Mouse (Mus musculus): ENCODE measurements around the gene Glis1. TPM values are rescaled to one million over a fixed set of nuclear protein-coding genes. Genes with fewer than 3 reads are reported as not detected.

Gene Glis1
- polyA plus RNA-seq, 1 experiment from 2014 or later = 26.0 TPM

GRCm38 (mm10) chr4:107637670-107638069 is 203.3 kb downstream of the Glis1 start:
- no peak overlapping the region for H3K4me3 ChIP-seq
- H3K27me3 ChIP-seq = no peaks in the 10 kb centered on the region
- WGBS = 57% methylated on average over 3 of the region's 3 CpGs
- no peak for ATAC-seq (ENCODE audit: insufficient number of reproducible peaks, insufficient read depth, low FRiP score, low TSS enrichment)
- no peaks in the 10 kb centered on the region for H3K36me3 ChIP-seq
- H3K9me3 ChIP-seq = no peaks in the 10 kb centered on the region
- no peak overlapping the region for H3K4me2 ChIP-seq (replicated peaks)
- H3K4me1 ChIP-seq = peaks cover 10% of the 10 kb centered on the region; the same call in 1 of the 2 replicates
- H3K9ac ChIP-seq = no peak overlapping the region
- H3K27ac ChIP-seq = no peak overlapping the region

DNA sequence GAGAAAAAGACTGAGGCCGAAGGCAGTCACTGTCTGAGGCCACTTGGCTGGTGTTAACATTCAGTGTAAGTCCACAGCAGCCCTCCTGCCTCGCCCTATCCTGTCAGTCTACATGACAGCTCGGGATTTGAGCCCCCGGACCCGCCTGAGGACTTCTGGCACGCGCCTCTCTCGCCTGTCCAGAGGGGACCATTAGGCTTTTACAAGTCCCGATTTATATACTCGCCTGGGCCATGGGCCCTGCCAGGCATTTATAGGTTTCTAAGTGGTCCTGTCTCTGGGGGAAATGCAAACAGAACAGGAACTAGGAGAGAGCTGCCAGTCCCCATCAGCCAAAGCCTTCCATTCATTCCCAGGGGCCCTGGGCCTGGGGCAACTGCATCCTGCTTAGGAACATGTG is 203.9 kb downstream of the Glis1 start:
- Histone ChIP-seq H3K4me1 (peaks cover 4% of the 10 kb centered on the region; the same call in 1 of the 2 replicates), H3K36me3 (no peaks in the 10 kb centered on the region), H3K9me3 (no peaks in the 10 kb centered on the region), H3K4me3 (no peak overlapping the region), H3K4me2 (replicated peaks) (no peak overlapping the region), H3K9ac (no peak overlapping the region), H3K27ac (no peak overlapping the region), H3K27me3 (no peaks in the 10 kb centered on the region)
- ATAC-seq (ENCODE audit: insufficient number of reproducible peaks, insufficient read depth, low FRiP score, low TSS enrichment) = no peak
- 75% methylated on average over 10 of the region's 10 CpGs for WGBS

DNA sequence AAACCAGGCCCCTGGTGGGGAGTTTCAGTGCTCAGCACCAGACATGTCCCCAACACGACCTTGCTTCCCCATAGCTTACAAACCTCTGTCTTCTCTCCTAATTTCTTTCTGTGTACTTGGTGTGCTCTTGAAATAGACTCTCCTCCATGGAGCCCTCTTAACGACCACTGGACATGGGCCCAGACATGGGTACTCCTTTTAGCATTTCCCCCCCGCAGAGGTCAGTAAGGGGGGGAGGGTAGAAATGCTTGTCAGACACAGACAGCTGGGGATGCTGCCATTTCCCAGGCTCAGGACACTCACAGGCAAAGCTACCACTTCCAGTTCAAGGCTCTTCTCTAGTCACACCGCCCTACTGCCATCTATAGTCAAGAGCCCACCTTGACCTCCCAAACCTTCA is 207.2 kb downstream of the Glis1 start:
- H3K9ac ChIP-seq = no peak overlapping the region
- no peaks in the 10 kb centered on the region for H3K4me1 ChIP-seq
- H3K4me2 ChIP-seq (replicated peaks) = no peak overlapping the region
- H3K27ac ChIP-seq = no peak overlapping the region
- no peak for ATAC-seq (ENCODE audit: insufficient number of reproducible peaks, insufficient read depth, low FRiP score, low TSS enrichment)
- H3K4me3 ChIP-seq = no peak overlapping the region
- WGBS = 73% methylated on average over 4 of the region's 4 CpGs
- H3K9me3 ChIP-seq = no peaks in the 10 kb centered on the region
- H3K27me3 ChIP-seq = no peaks in the 10 kb centered on the region
- no peaks in the 10 kb centered on the region for H3K36me3 ChIP-seq

DNA sequence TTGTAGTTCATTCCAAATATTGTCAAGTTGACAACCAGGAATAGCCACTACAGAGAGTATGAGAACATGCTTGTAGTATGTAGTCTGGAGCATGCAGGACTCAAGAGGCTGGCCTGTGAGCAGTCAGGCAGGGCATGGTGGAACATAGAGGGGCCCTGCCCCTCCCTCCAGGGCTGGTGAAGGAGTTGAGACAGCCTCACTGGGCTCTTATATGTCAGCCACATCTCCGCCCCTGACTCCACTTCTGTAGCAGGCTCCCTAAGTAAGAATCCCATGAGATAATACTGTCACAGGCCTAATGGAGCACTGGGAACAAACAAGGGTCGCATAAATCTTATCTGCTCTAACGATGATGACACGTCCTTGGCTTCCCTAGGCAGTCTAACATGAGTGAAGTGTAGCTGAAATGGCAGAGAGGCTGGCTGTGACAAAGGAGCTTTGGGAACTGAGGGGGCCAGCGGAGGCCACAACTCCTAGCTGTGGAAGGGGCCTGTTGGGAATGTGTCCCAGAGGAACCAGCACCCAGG is 214.6 kb downstream of the Glis1 start:
- Histone ChIP-seq H3K4me1 (peaks cover 19% of the 10 kb centered on the region), H3K4me3 (no peak overlapping the region), H3K27ac (no peak overlapping the region), H3K27me3 (0 out of 2 replicates have a peak, but pooled peaks cover 9% of the 10 kb centered on the region), H3K4me2 (replicated peaks) (no peak overlapping the region), H3K9me3 (no peaks in the 10 kb centered on the region), H3K9ac (no peak overlapping the region), H3K36me3 (no peaks in the 10 kb centered on the region)
- 89% methylated on average over 5 of the region's 5 CpGs for WGBS
- no peak for ATAC-seq (ENCODE audit: insufficient number of reproducible peaks, insufficient read depth, low FRiP score, low TSS enrichment)

DNA sequence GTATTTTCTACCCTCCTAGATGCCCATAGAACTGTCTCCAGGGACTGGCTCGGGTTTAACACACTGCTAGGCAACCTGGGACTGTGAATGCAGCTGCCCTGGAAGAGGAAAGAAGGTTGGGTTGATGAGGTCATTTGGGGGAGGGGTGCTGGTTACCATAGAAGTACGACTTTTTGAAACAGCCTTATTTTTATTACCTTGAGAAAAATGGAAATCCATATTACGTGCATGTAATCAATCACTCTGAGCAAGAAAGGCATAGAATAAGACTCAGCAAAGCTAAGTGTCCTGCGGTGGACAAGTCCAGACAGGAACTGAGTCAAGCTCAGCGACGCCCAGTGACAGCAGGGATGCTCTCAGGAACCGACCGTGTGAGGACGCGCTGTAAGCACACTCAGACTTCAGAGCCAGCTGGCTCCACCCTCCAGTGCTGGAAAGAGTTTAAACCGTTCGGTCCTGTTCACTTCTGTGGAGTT is 216.7 kb downstream of the Glis1 start:
- no peaks in the 10 kb centered on the region for H3K9me3 ChIP-seq
- ATAC-seq (ENCODE audit: insufficient number of reproducible peaks, insufficient read depth, low FRiP score, low TSS enrichment) = no peak
- H3K27me3 ChIP-seq = peaks cover 14% of the 10 kb centered on the region; the same call in 1 of the 2 replicates
- no peak overlapping the region for H3K9ac ChIP-seq
- WGBS = 30% methylated on average over 12 of the region's 12 CpGs
- H3K27ac ChIP-seq = no peak overlapping the region
- no peaks in the 10 kb centered on the region for H3K36me3 ChIP-seq
- peaks cover 24% of the 10 kb centered on the region for H3K4me1 ChIP-seq
- no peak overlapping the region for H3K4me2 ChIP-seq (replicated peaks)
- no peak overlapping the region for H3K4me3 ChIP-seq

- peaks cover 24% of the 10 kb centered on the region for H3K4me1 ChIP-seq
- H3K9me3 ChIP-seq = no peaks in the 10 kb centered on the region
- no peak overlapping the region for H3K4me2 ChIP-seq (replicated peaks)
- no peak overlapping the region for H3K27ac ChIP-seq
- peaks cover 14% of the 10 kb centered on the region; the same call in 1 of the 2 replicates for H3K27me3 ChIP-seq
- H3K36me3 ChIP-seq = no peaks in the 10 kb centered on the region
- 7% methylated on average over 7 of the region's 7 CpGs for WGBS
- ATAC-seq (ENCODE audit: insufficient number of reproducible peaks, insufficient read depth, low FRiP score, low TSS enrichment) = peak; percentile 82
- no peak overlapping the region for H3K4me3 ChIP-seq
- H3K9ac ChIP-seq = no peak overlapping the region
These were observed 218.3 kb downstream of the Glis1 start for GRCm38 (mm10) chr4:107652598-107653279.

DNA sequence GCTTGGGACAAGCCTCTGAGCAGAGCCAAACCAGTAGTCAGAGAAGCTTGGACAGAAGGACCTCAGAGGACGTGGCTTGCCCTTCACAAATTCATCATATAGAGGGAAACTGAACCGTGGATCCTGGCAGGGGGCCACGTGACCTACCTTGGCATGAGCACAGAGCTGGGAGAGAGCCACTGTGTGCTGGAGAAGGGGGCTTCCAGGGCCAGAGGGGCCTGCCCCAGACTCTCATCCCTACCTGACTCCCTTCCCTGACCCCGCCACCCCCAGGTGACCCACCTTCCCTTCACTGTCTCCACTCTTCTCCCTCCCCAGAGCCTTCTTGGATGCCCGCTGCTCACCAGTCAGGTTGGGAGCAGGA is 218.9 kb downstream of the Glis1 start:
- peaks cover 24% of the 10 kb centered on the region for H3K4me1 ChIP-seq
- no peak overlapping the region for H3K4me2 ChIP-seq (replicated peaks)
- no peaks in the 10 kb centered on the region for H3K36me3 ChIP-seq
- H3K27ac ChIP-seq = no peak overlapping the region
- peaks cover 14% of the 10 kb centered on the region; the same call in 1 of the 2 replicates for H3K27me3 ChIP-seq
- WGBS = 81% methylated on average over 5 of the region's 5 CpGs
- no peak overlapping the region for H3K9ac ChIP-seq
- ATAC-seq (ENCODE audit: insufficient number of reproducible peaks, insufficient read depth, low FRiP score, low TSS enrichment) = no peak
- H3K9me3 ChIP-seq = no peaks in the 10 kb centered on the region
- no peak overlapping the region for H3K4me3 ChIP-seq

DNA sequence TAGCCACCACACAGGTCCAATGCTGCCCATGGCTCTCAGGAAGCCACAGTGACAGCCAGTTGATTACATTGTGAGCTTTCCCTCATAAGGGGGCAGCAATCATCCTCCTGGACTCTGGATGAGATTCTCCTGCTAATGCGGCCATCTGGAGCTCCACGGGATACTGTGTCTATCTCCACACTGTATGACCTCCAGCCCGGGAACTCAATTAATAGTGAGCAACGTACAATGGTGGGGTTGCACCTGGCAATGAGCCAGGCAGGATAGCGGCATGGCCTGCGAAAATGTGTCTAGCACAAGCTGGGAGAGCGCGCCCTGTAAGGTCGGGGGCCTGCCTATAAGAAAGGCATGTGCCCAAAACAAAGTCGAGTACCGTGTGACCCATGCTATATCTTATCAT is 226.3 kb downstream of the Glis1 start:
- WGBS = 91% methylated on average over 11 of the region's 11 CpGs

GRCm38 (mm10) chr4:107668514-107668913 is 234.1 kb downstream of the Glis1 start:
- H3K4me3 ChIP-seq = no peak overlapping the region
- no peak for ATAC-seq (ENCODE audit: insufficient number of reproducible peaks, insufficient read depth, low FRiP score, low TSS enrichment)
- 92% methylated on average over 2 of the region's 2 CpGs for WGBS
- no peak overlapping the region for H3K27ac ChIP-seq
- no peak overlapping the region for H3K9ac ChIP-seq
- H3K9me3 ChIP-seq = no peaks in the 10 kb centered on the region
- H3K27me3 ChIP-seq = peaks cover 11% of the 10 kb centered on the region; the same call in 1 of the 2 replicates
- no peaks in the 10 kb centered on the region for H3K36me3 ChIP-seq
- peaks cover 6% of the 10 kb centered on the region for H3K4me1 ChIP-seq
- H3K4me2 ChIP-seq (replicated peaks) = no peak overlapping the region

More for the DNA sequence above, 226.3 kb downstream of the Glis1 start:
- Histone ChIP-seq H3K4me2 (replicated peaks) (no peak overlapping the region), H3K36me3 (no peaks in the 10 kb centered on the region), H3K4me1 (no peaks in the 10 kb centered on the region; the same call in 1 of the 2 replicates), H3K27ac (no peak overlapping the region), H3K27me3 (no peaks in the 10 kb centered on the region), H3K9me3 (no peaks in the 10 kb centered on the region), H3K4me3 (no peak overlapping the region), H3K9ac (no peak overlapping the region)
- ATAC-seq (ENCODE audit: insufficient number of reproducible peaks, insufficient read depth, low FRiP score, low TSS enrichment) = no peak

DNA sequence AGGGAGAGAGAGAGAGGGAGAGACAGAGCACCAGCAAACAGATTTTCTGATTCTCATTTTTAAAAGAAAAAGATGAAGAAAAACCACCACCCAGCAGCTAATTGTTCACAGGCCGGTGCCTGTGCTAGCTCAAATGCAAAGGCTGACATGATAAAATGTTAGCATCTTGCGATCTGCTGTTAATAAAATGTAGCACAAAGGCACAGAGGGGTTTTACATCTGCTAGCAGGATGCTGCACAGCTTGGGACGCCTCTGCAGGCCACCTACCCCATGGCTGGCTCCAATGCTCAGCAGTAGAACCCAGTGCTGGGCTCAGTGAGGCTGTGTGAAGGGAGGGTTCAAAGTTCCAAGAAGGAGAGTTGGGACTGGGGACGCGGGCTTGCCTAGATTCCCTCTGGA is 236.3 kb downstream of the Glis1 start:
- H3K9me3 ChIP-seq = no peaks in the 10 kb centered on the region
- no peak overlapping the region for H3K27ac ChIP-seq
- H3K9ac ChIP-seq = no peak overlapping the region
- no peaks in the 10 kb centered on the region for H3K36me3 ChIP-seq
- 39% methylated on average over 5 of the region's 5 CpGs for WGBS
- no peak overlapping the region for H3K4me3 ChIP-seq
- no peak for ATAC-seq (ENCODE audit: insufficient number of reproducible peaks, insufficient read depth, low FRiP score, low TSS enrichment)
- no peak overlapping the region for H3K4me2 ChIP-seq (replicated peaks)
- H3K27me3 ChIP-seq = peaks cover 12% of the 10 kb centered on the region; the same call in 1 of the 2 replicates
- peaks cover 12% of the 10 kb centered on the region for H3K4me1 ChIP-seq

DNA sequence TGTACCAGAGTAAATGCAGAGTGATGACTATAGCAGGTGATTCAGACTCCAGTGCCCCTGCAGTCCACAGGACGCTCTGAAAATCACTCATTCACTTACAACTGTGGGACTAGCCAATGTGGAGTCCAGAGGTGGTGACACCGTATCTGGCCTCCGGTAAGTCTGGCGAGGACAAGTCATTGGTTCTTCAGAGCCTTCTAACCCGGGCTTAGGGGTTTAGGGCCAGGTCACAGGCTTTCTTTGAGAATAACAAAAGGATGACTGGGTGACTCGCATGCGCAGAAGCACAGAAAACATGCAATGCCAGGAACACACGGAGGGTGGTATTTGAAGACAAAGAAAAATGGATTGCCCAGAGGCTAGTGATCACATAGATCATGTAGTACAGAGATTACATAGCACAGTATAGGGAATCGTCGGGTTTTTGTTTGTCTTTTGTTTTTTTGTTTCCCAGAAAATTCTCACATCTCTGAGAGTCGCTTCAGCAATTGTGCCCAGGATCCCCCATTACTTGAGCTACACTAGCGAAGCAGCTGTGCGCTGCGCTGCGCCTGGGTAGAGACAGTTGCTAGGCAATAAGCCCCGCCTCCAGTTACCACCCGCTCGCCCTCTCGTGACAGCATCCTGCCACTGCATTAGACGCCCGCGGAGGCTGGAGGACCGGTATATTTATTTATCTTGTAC is 239.4 kb downstream of the Glis1 start:
- Histone ChIP-seq H3K9ac (no peak overlapping the region), H3K9me3 (no peaks in the 10 kb centered on the region), H3K27ac (no peak overlapping the region), H3K4me1 (peaks cover 12% of the 10 kb centered on the region), H3K36me3 (no peaks in the 10 kb centered on the region), H3K4me3 (no peak overlapping the region), H3K4me2 (replicated peaks) (peak overlapping the region; percentile 34), H3K27me3 (peaks cover 12% of the 10 kb centered on the region; the same call in 1 of the 2 replicates)
- peak; percentile 87 for ATAC-seq (ENCODE audit: insufficient number of reproducible peaks, insufficient read depth, low FRiP score, low TSS enrichment)
- WGBS = 19% methylated on average over 23 of the region's 23 CpGs

DNA sequence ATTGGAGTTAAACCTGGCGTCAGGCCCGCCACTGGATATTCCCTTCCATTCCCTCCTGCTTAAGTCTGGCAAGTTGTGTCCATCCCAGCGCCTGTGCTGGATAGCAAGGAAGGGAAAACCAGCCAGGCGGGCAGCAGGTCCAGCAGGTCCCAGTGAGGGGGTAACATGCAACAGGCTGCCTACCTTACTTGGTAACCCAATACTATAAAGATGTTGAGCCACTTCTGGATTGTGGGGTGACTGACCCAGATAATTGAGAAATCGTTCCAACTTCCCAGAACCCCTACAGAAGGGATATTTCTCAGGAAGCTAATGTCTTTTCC is 239.9 kb downstream of the Glis1 start:
- ATAC-seq (ENCODE audit: insufficient number of reproducible peaks, insufficient read depth, low FRiP score, low TSS enrichment) = no peak
- no peaks in the 10 kb centered on the region for H3K36me3 ChIP-seq
- 17% methylated on average over 5 of the region's 5 CpGs for WGBS
- no peak overlapping the region for H3K27ac ChIP-seq
- H3K4me2 ChIP-seq (replicated peaks) = peak overlapping the region; percentile 34
- no peak overlapping the region for H3K4me3 ChIP-seq
- peaks cover 16% of the 10 kb centered on the region; the same call in 1 of the 2 replicates for H3K27me3 ChIP-seq
- H3K9ac ChIP-seq = no peak overlapping the region
- H3K4me1 ChIP-seq = peaks cover 12% of the 10 kb centered on the region
- H3K9me3 ChIP-seq = no peaks in the 10 kb centered on the region
